Mouse (Mus musculus): ENCODE data around the gene Atp2a2. TPM values are rescaled to one million over a fixed set of nuclear protein-coding genes. Genes with fewer than 3 reads are reported as not detected.

The Atp2a2 gene
- polyA plus RNA-seq (2015; fragmentation: Nextera tagmentation; extraction: Ambion mirVana) = 16.0 and 17.2 TPM in 2 replicates

DNA sequence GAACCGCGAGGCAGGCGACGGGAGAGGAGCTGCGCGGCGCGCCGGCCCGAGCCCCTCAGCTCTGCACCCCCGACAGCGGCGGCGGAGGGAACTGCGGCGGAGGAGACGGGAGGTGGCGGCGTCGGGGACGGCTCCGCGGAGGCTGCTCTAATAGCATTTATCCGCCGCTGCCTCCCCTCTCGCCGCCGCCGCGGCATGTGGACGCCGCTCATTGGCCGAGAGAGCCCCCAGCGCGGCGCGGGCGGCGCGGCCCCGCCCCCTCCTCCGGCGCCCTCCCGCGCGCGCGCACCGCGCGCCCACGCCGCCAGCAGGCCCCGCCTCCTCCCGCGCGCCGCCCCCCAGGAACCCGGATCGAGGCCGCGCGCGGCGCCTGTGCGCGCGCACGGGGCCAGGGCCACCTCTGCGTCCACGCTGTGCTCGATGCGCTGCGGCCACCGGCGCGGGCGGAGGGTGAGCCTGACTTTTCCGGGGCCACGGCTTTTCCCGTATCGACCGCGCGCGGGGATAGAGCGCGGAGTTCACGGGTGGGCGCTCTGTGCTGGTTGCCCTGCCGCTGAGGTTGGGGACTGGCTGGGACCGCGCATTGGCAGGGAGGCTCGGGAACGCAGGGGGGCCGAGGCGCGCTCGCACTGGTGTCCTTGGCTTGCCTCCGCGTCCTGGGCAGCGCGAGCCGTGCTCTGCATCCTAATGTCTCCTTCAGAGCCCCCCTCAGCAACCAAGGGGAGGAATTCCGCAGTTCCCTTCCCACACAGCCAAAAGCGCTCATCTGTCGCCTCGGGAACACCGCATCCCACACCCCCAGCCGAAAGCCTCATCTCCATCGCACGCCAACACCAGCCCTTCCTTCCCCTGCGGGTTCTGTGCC lies at the start of gene Atp2a2:
TSS of gene Atp2a2 (minus strand) at position 149 of the 865 bp plus-strand sequence.

GRCm38 (mm10) chr5:122421271-122422068 lies 80.6 kb downstream of the Atp2a2 start, which contains the start of gene Anapc7:
Gene Anapc7 (plus strand): TSS chr5:122421693.

Other genes with a start within 250 kb of the Atp2a2 start
- gene Tctn1, start 237.8 kb downstream of the Atp2a2 start, polyA plus RNA-seq (2015; fragmentation: Nextera tagmentation; extraction: Ambion mirVana) = 2.7 and 4.1 TPM in 2 replicates
- 5.1 and 7.0 TPM in 2 replicates for gene Pptc7, start 217.9 kb downstream of the Atp2a2 start, polyA plus RNA-seq (2015; fragmentation: Nextera tagmentation; extraction: Ambion mirVana)
- gene Rad9b, start 148.0 kb downstream of the Atp2a2 start, polyA plus RNA-seq (2015; fragmentation: Nextera tagmentation; extraction: Ambion mirVana) = 4.6 and 5.2 TPM in 2 replicates
- 118 and 123 TPM in 2 replicates for gene Vps29, start 147.9 kb downstream of the Atp2a2 start, polyA plus RNA-seq (2015; fragmentation: Nextera tagmentation; extraction: Ambion mirVana)
- gene Gpn3, start 130.3 kb downstream of the Atp2a2 start, polyA plus RNA-seq (2015; fragmentation: Nextera tagmentation; extraction: Ambion mirVana) = 58.0 and 67.6 TPM in 2 replicates
- 30.1 and 32.6 TPM in 2 replicates for gene Fam216a, start 129.9 kb downstream of the Atp2a2 start, polyA plus RNA-seq (2015; fragmentation: Nextera tagmentation; extraction: Ambion mirVana)
- 147 and 149 TPM in 2 replicates for gene Arpc3, start 110.3 kb downstream of the Atp2a2 start, polyA plus RNA-seq (2015; fragmentation: Nextera tagmentation; extraction: Ambion mirVana)
- 22.4 and 22.7 TPM in 2 replicates for gene Anapc7, start 80.5 kb downstream of the Atp2a2 start, polyA plus RNA-seq (2015; fragmentation: Nextera tagmentation; extraction: Ambion mirVana)
- gene Ift81, start 112.3 kb upstream of the Atp2a2 start, polyA plus RNA-seq (2015; fragmentation: Nextera tagmentation; extraction: Ambion mirVana) = 5.2 and 10.6 TPM in 2 replicates
- gene P2rx7, start 141.7 kb upstream of the Atp2a2 start, polyA plus RNA-seq (2015; fragmentation: Nextera tagmentation; extraction: Ambion mirVana) = 3.4 and 5.0 TPM in 2 replicates
- gene P2rx4, start 205.3 kb upstream of the Atp2a2 start, polyA plus RNA-seq (2015; fragmentation: Nextera tagmentation; extraction: Ambion mirVana) = 16.2 and 24.2 TPM in 2 replicates

Measured in spleen, postnatal 0 days (tissue).